Mouse (Mus musculus): ENCODE data around the gene Dkk2.

Gene Dkk2

GRCm38 (mm10) chr3:132125227-132125740 lies 40.2 kb downstream of the Dkk2 start:
- DNase-seq = no peak

- DNase-seq = no peak
These were observed 44.7 kb downstream of the Dkk2 start for GRCm38 (mm10) chr3:132129730-132130274.

GRCm38 (mm10) chr3:132130781-132131180 lies 45.7 kb downstream of the Dkk2 start:
- DNase-seq = no peak

GRCm38 (mm10) chr3:132131939-132132338 lies 46.8 kb downstream of the Dkk2 start:
- no peak for DNase-seq

GRCm38 (mm10) chr3:132134502-132134901 lies 49.4 kb downstream of the Dkk2 start:
- DNase-seq = no peak

- DNase-seq = no peak
These were observed 52.8 kb downstream of the Dkk2 start for GRCm38 (mm10) chr3:132137802-132138378.

GRCm38 (mm10) chr3:132141031-132141430 lies 55.9 kb downstream of the Dkk2 start:
- no peak for DNase-seq

GRCm38 (mm10) chr3:132149446-132150025 lies 64.4 kb downstream of the Dkk2 start:
- DNase-seq = no peak

- DNase-seq = no peak
These were observed 73.7 kb downstream of the Dkk2 start for GRCm38 (mm10) chr3:132158817-132159216.

GRCm38 (mm10) chr3:132168911-132169310 lies 83.8 kb downstream of the Dkk2 start:
- no peak for DNase-seq

- DNase-seq = no peak
These were observed 101.9 kb downstream of the Dkk2 start for GRCm38 (mm10) chr3:132186888-132187552.

GRCm38 (mm10) chr3:132201950-132202349 lies 116.9 kb downstream of the Dkk2 start:
- no peak for DNase-seq

- DNase-seq = no peak
These were observed 117.6 kb downstream of the Dkk2 start for GRCm38 (mm10) chr3:132202665-132203064.

- DNase-seq = peak; percentile 39
These were observed 122.4 kb downstream of the Dkk2 start for GRCm38 (mm10) chr3:132207469-132207868.

- DNase-seq = no peak
These were observed 126.2 kb downstream of the Dkk2 start for GRCm38 (mm10) chr3:132211260-132211659.

GRCm38 (mm10) chr3:132219977-132220487 lies 134.9 kb downstream of the Dkk2 start:
- no peak for DNase-seq

- no peak for DNase-seq
These were observed 142.5 kb downstream of the Dkk2 start for GRCm38 (mm10) chr3:132227622-132228021.
